Mouse (Mus musculus): Measurements from ENCODE around the gene Dbp. TPM values are rescaled to one million over a fixed set of nuclear protein-coding genes. Genes with fewer than 3 reads are reported as not detected.
"Not testable (repeated sequence)": the region's sequence is repeated elsewhere in the genome, so short reads cannot be mapped to it uniquely, and the experiment has no call there.

Gene Dbp
- total RNA-seq (2021) = 100 to 1,000 TPM in 1 of 2 experiments, 10 to 100 TPM in 1; 60.3 to 104 TPM
- long read RNA-seq, experiment 1, transcript Dbp-201 (4 exons, 1,837 nt) = major isoform, 65 of 79 reads
- long read RNA-seq, experiment 1, transcript Dbp-205 (2 exons, 1,732 nt) = minor isoform, 11 of 79 reads
- long read RNA-seq, experiment 1, partial matches to known transcripts = 0 of 79 reads
- long read RNA-seq, experiment 1, other reads (novel, unspliced or antisense) = 2 of 79 reads
- long read RNA-seq, experiment 2, transcript Dbp-201 (4 exons, 1,837 nt) = major isoform, 33 of 37 reads
- long read RNA-seq, experiment 2, partial matches to known transcripts = 0 of 37 reads
- long read RNA-seq, experiment 2, other reads (novel, unspliced or antisense) = 1 of 37 reads

- DNase-seq (ENCODE audit: extremely low spot score in 1 of 2, low spot score in 2 of 2) = peak; percentile 97 to 99
- intact Hi-C loops (cut with DNase I) = no loop called here
Measured at GRCm38 (mm10) chr7:45704730-45705442, at the start of gene Dbp. Dbp (plus strand) TSS chr7:45705088.

GRCm38 (mm10) chr7:45660746-45661478 lies 44.0 kb upstream of the Dbp start:
- no peak for DNase-seq (ENCODE audit: extremely low spot score in 1 of 2, low spot score in 2 of 2)
- no peak for TF ChIP-seq CTCF (IDR thresholded peaks at IDR 0.05)
- Histone ChIP-seq H3K4me3 (no peak overlapping the region), H3K27ac (no peak overlapping the region)
- intact Hi-C loops (cut with DNase I) = no loop called here

More at GRCm38 (mm10) chr7:45704730-45705442, at the start of gene Dbp:
- no peak for TF ChIP-seq CTCF (IDR thresholded peaks at IDR 0.05)
- Histone ChIP-seq H3K27ac (peak within 1 kb of the TSS; percentile 98), H3K4me3 (peak within 1 kb of the TSS; percentile 68)

GRCm38 (mm10) chr7:45661702-45662101 lies 43.2 kb upstream of the Dbp start:
- DNase-seq (ENCODE audit: extremely low spot score in 1 of 2, low spot score in 2 of 2) = not testable (repeated sequence)

GRCm38 (mm10) chr7:45665303-45666138 lies 39.4 kb upstream of the Dbp start:
- Histone ChIP-seq H3K4me3 (no peak overlapping the region), H3K27ac (no peak overlapping the region)
- no peak for DNase-seq (ENCODE audit: extremely low spot score in 1 of 2, low spot score in 2 of 2)
- no peak for TF ChIP-seq CTCF (IDR thresholded peaks at IDR 0.05)
- intact Hi-C loops (cut with DNase I) = no loop called here

More at GRCm38 (mm10) chr7:45661702-45662101, 43.2 kb upstream of the Dbp start:
- intact Hi-C loops (cut with DNase I); H3K4me3 ChIP-seq; H3K27ac ChIP-seq: not testable (repeated sequence)

GRCm38 (mm10) chr7:45666161-45666560 lies 38.7 kb upstream of the Dbp start, which contains the start of gene Fut2:
Fut2 (minus strand) TSS chr7:45666394.
- no peak for TF ChIP-seq CTCF (IDR thresholded peaks at IDR 0.05)
- intact Hi-C loops (cut with DNase I) = no loop called here
- H3K4me3 ChIP-seq = no peak within 1 kb of the TSS
- DNase-seq (ENCODE audit: extremely low spot score in 1 of 2, low spot score in 2 of 2) = no peak
- no peak within 1 kb of the TSS for H3K27ac ChIP-seq

GRCm38 (mm10) chr7:45667761-45668160 lies 37.1 kb upstream of the Dbp start:
- Histone ChIP-seq H3K27ac (no peak overlapping the region), H3K4me3 (no peak overlapping the region)
- intact Hi-C loops (cut with DNase I) = no loop called here
- DNase-seq (ENCODE audit: extremely low spot score in 1 of 2, low spot score in 2 of 2) = no peak
- no peak for TF ChIP-seq CTCF (IDR thresholded peaks at IDR 0.05)

GRCm38 (mm10) chr7:45668921-45669320 lies 36.0 kb upstream of the Dbp start:
- DNase-seq (ENCODE audit: extremely low spot score in 1 of 2, low spot score in 2 of 2) = no peak
- intact Hi-C loops (cut with DNase I) = no loop called here
- TF ChIP-seq CTCF (IDR thresholded peaks at IDR 0.05) = peak; percentile 26
- Histone ChIP-seq H3K27ac (no peak overlapping the region), H3K4me3 (no peak overlapping the region)

GRCm38 (mm10) chr7:45677627-45678295 lies 27.1 kb upstream of the Dbp start:
- Histone ChIP-seq H3K4me3 (no peak overlapping the region), H3K27ac (no peak overlapping the region)
- no peak for TF ChIP-seq CTCF (IDR thresholded peaks at IDR 0.05)
- no peak for DNase-seq (ENCODE audit: extremely low spot score in 1 of 2, low spot score in 2 of 2)
- intact Hi-C loops (cut with DNase I) = no loop called here

- no peak for DNase-seq (ENCODE audit: extremely low spot score in 1 of 2, low spot score in 2 of 2)
- H3K4me3 ChIP-seq = no peak overlapping the region
- intact Hi-C loops (cut with DNase I) = no loop called here
- no peak overlapping the region for H3K27ac ChIP-seq
- TF ChIP-seq CTCF (IDR thresholded peaks at IDR 0.05) = no peak
Measured at GRCm38 (mm10) chr7:45678513-45678912, 26.4 kb upstream of the Dbp start.

GRCm38 (mm10) chr7:45679966-45680621 lies 24.8 kb upstream of the Dbp start:
- Histone ChIP-seq H3K27ac (peak overlapping the region; percentile 53; the same call in 1 of the 2 replicates), H3K4me3 (no peak overlapping the region)
- no peak for DNase-seq (ENCODE audit: extremely low spot score in 1 of 2, low spot score in 2 of 2)
- no peak for TF ChIP-seq CTCF (IDR thresholded peaks at IDR 0.05)
- intact Hi-C loops (cut with DNase I) = loop anchor here (5.0 kb wide), 1 partner anchor 213 kb away; the partner anchor contains the start of gene Bax
